Mouse (Mus musculus): Measurements from ENCODE around the gene Exoc1. TPM values are rescaled to one million over a fixed set of nuclear protein-coding genes. Genes with fewer than 3 reads are reported as not detected.

Exoc1 gene
- polyA plus RNA-seq, 1 experiment from 2014 or later, result 53.9 TPM

DNA sequence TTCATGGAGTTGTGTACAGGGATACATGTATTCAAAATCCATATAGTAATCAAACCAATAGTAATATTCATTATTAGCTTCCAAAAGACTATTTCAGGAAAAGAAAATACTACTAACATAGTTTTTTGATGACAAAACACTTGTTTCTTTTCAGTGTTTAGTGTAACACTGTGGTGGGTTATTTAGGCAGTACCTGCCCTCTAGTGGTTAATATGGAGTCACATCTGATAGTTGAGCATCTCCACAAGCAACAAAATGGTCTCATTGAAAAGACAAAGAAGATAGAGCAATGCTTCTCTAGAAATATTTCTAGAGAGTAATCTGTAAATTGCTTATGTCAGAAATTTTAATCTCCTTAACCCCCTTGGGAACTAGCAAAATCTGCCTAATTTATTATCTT lies 11.7 kb downstream of the Exoc1 start:
- H3K9ac ChIP-seq (replicated peaks), result no peak overlapping the region
- no peaks in the 10 kb centered on the region for H3K4me1 ChIP-seq
- H3K9me3 ChIP-seq (replicated peaks), result no peaks in the 10 kb centered on the region
- no peaks in the 10 kb centered on the region for H3K27me3 ChIP-seq (replicated peaks)
- no peak overlapping the region for H3K27ac ChIP-seq (replicated peaks)
- ATAC-seq (ENCODE audit: low FRiP score), result peak; percentile 75; the same call in 1 of the 2 replicates
- H3K36me3 ChIP-seq, result peaks cover 71% of the 10 kb centered on the region
- no peak overlapping the region for H3K4me2 ChIP-seq
- no peak overlapping the region for H3K4me3 ChIP-seq (replicated peaks)

DNA sequence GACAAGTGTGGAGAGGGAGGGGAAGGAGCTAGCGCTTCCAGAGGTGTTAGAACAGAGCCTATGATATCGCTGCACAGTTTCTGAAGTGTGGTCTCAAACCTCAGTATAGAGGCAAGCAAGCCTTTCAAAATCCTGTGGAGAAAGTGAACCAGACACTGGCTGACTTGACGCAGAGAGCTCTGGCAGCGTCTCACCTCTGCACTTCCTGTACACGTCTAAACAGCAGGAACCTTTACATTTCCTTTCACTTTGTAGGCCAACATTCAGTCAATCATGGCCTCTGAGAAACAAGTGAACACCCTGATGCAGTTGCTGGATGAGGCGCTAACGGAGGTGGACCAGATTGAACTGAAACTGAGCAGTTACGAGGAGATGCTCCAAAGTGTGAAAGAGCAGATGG lies 14.1 kb downstream of the Exoc1 start:
- no peaks in the 10 kb centered on the region for H3K9me3 ChIP-seq (replicated peaks)
- no peaks in the 10 kb centered on the region for H3K27me3 ChIP-seq (replicated peaks)
- no peak overlapping the region for H3K4me3 ChIP-seq (replicated peaks)
- H3K27ac ChIP-seq (replicated peaks), result no peak overlapping the region
- ATAC-seq (ENCODE audit: low FRiP score), result no peak
- H3K4me1 ChIP-seq, result no peaks in the 10 kb centered on the region
- H3K36me3 ChIP-seq, result peaks cover 65% of the 10 kb centered on the region
- H3K4me2 ChIP-seq, result no peak overlapping the region
- no peak overlapping the region for H3K9ac ChIP-seq (replicated peaks)
- WGBS, result 94% methylated on average over 8 of the region's 8 CpGs

DNA sequence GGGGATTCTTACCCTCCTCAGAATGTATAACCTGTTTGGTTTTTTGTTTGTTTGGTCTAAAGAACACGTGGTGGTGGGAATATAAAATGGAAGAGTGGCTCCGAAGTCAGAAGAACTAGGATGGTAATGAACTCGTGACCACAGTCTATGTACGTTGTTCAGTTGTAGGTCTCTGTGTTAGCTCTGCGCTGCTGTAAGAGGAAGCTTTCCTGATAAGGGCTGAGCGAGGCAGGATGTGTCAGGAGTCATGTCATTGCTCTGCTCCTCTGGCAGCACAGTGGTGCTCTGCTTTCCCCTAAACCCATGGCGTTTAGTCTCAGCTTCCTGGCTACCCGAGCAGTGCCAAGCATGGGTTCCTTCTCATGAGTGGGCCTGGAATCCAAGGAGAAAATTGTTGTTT lies 21.3 kb downstream of the Exoc1 start:
- 91% methylated on average over 8 of the region's 8 CpGs for WGBS
- Histone ChIP-seq H3K27ac (replicated peaks) (no peak overlapping the region), H3K4me3 (replicated peaks) (no peak overlapping the region), H3K9me3 (replicated peaks) (no peaks in the 10 kb centered on the region), H3K4me1 (no peaks in the 10 kb centered on the region), H3K27me3 (replicated peaks) (no peaks in the 10 kb centered on the region), H3K36me3 (peaks cover 42% of the 10 kb centered on the region), H3K4me2 (no peak overlapping the region), H3K9ac (replicated peaks) (no peak overlapping the region)
- ATAC-seq (ENCODE audit: low FRiP score), result no peak

DNA sequence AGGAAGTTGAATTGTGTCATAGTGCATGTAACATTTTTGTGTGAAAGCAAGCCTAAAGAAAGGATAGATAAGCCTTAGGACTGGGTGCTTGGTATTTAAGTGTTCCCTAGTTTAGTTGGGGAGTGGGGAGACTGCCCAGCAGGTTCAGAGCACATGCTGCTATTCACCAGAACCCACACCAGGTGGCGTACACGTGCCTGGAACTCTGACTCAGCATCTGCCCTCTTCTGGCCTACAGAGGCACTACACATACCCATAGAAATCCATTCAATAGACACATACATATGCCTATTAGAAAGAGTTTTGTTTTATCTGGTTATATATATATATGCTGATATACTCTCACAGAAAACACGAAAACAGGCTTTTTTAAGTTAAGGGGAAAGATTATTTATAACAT lies 36.2 kb downstream of the Exoc1 start:
- Histone ChIP-seq H3K4me1 (no peaks in the 10 kb centered on the region), H3K36me3 (peaks cover 68% of the 10 kb centered on the region)
- WGBS, result 36% methylated on average over 3 of the region's 3 CpGs

DNA sequence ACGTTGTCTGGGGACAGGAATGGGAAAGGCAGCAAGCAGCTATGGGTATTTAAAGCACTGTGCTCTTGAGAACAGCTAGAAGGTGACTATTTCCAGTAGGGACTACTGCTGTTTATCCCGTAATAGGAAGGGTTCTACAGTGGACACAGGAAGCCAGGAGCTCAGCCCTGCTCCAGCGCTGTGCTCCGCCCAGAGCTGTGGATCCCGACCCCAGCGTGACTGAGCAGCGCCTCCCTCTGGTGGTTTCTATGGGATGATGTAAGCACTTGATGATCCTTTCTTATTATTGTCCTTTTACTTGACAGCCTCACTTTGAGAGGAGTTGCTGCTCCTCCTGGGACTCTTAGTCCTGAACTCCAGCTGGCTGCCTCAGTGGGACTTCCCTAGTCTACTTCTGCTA lies 45.1 kb downstream of the Exoc1 start:
- Histone ChIP-seq H3K4me2 (no peak overlapping the region), H3K9ac (replicated peaks) (no peak overlapping the region), H3K36me3 (peaks cover 24% of the 10 kb centered on the region), H3K27me3 (replicated peaks) (no peaks in the 10 kb centered on the region), H3K4me3 (replicated peaks) (no peak overlapping the region), H3K4me1 (no peaks in the 10 kb centered on the region), H3K27ac (replicated peaks) (no peak overlapping the region), H3K9me3 (replicated peaks) (no peaks in the 10 kb centered on the region)
- ATAC-seq (ENCODE audit: low FRiP score), result no peak
- WGBS, result 76% methylated on average over 7 of the region's 7 CpGs

More for the DNA sequence above, 36.2 kb downstream of the Exoc1 start:
- Histone ChIP-seq H3K9ac (replicated peaks) (no peak overlapping the region), H3K27me3 (replicated peaks) (no peaks in the 10 kb centered on the region), H3K27ac (replicated peaks) (no peak overlapping the region), H3K4me2 (no peak overlapping the region), H3K4me3 (replicated peaks) (no peak overlapping the region), H3K9me3 (replicated peaks) (no peaks in the 10 kb centered on the region)
- ATAC-seq (ENCODE audit: low FRiP score), result no peak

- Histone ChIP-seq H3K4me1 (no peaks in the 10 kb centered on the region), H3K9me3 (replicated peaks) (no peaks in the 10 kb centered on the region), H3K27me3 (replicated peaks) (no peaks in the 10 kb centered on the region), H3K4me2 (no peak overlapping the region), H3K4me3 (replicated peaks) (no peak overlapping the region), H3K27ac (replicated peaks) (no peak overlapping the region), H3K36me3 (no peaks in the 10 kb centered on the region), H3K9ac (replicated peaks) (no peak overlapping the region)
- no peak for ATAC-seq (ENCODE audit: low FRiP score)
- 91% methylated on average over 3 of the region's 3 CpGs for WGBS
These were observed 47.9 kb downstream of the Exoc1 start for GRCm38 (mm10) chr5:76577026-76577425.

GRCm38 (mm10) chr5:76585378-76585777 lies 56.3 kb downstream of the Exoc1 start:
- Histone ChIP-seq H3K36me3 (no peaks in the 10 kb centered on the region), H3K4me1 (peaks cover 10% of the 10 kb centered on the region), H3K9me3 (replicated peaks) (no peaks in the 10 kb centered on the region), H3K27ac (replicated peaks) (no peak overlapping the region), H3K4me3 (replicated peaks) (no peak overlapping the region), H3K4me2 (no peak overlapping the region), H3K9ac (replicated peaks) (no peak overlapping the region), H3K27me3 (replicated peaks) (no peaks in the 10 kb centered on the region)
- 90% methylated on average over 2 of the region's 2 CpGs for WGBS
- no peak for ATAC-seq (ENCODE audit: low FRiP score)

- H3K9me3 ChIP-seq (replicated peaks), result no peaks in the 10 kb centered on the region
- ATAC-seq (ENCODE audit: low FRiP score), result peak; percentile 97
- H3K27me3 ChIP-seq (replicated peaks), result no peaks in the 10 kb centered on the region
- H3K36me3 ChIP-seq, result peaks cover 12% of the 10 kb centered on the region
- H3K4me3 ChIP-seq (replicated peaks), result peak within 1 kb of the TSS; percentile 93
- peak within 1 kb of the TSS; percentile 85 for H3K27ac ChIP-seq (replicated peaks)
- H3K9ac ChIP-seq (replicated peaks), result peak within 1 kb of the TSS; percentile 80
- H3K4me1 ChIP-seq, result peaks cover 11% of the 10 kb centered on the region
- H3K4me2 ChIP-seq, result peak within 1 kb of the TSS; percentile 66
- WGBS, result under 1% methylated on average over 80 of the region's 92 CpGs
These were observed 59.6 kb downstream of the Exoc1 start, which contains the start of gene Cep135 for GRCm38 (mm10) chr5:76588551-76589283. Cep135 (plus strand) TSS chr5:76588698.

DNA sequence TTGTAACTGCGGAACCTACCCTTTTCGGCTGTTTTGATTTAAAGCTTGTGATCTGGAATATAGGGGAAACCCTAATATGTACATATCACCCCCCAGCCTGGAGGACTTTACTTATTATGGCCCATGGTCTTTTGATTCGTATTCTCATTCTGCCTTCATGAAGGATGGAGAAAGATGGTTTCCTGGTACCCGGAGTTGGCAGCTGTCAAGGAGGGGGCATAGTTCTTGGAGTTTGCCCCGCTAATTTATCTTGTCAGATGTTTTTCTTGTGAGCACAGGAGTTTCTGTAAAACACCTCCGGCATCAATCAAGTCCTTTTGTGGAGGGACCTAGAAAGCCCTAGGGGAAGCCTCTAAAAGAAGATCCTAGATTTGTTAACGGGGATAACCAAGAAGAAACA lies 60.2 kb downstream of the Exoc1 start:
- ATAC-seq (ENCODE audit: low FRiP score), result no peak
- peak overlapping the region; percentile 66 for H3K4me2 ChIP-seq
- H3K9ac ChIP-seq (replicated peaks), result peak overlapping the region; percentile 80
- peaks cover 16% of the 10 kb centered on the region for H3K36me3 ChIP-seq
- H3K27ac ChIP-seq (replicated peaks), result peak overlapping the region; percentile 85
- peak overlapping the region; percentile 93 for H3K4me3 ChIP-seq (replicated peaks)
- H3K4me1 ChIP-seq, result peaks cover 11% of the 10 kb centered on the region
- WGBS, result 1% methylated on average over 7 of the region's 7 CpGs
- no peaks in the 10 kb centered on the region for H3K9me3 ChIP-seq (replicated peaks)
- no peaks in the 10 kb centered on the region for H3K27me3 ChIP-seq (replicated peaks)

- H3K4me1 ChIP-seq, result peaks cover 11% of the 10 kb centered on the region
- H3K9me3 ChIP-seq (replicated peaks), result no peaks in the 10 kb centered on the region
- ATAC-seq (ENCODE audit: low FRiP score), result no peak
- H3K4me2 ChIP-seq, result peak overlapping the region; percentile 66
- H3K4me3 ChIP-seq (replicated peaks), result no peak overlapping the region
- no peaks in the 10 kb centered on the region for H3K27me3 ChIP-seq (replicated peaks)
- WGBS, result 71% methylated on average over 2 of the region's 2 CpGs
- H3K27ac ChIP-seq (replicated peaks), result no peak overlapping the region
- H3K36me3 ChIP-seq, result peaks cover 23% of the 10 kb centered on the region
- H3K9ac ChIP-seq (replicated peaks), result 0 out of 2 replicates have a peak overlapping the region, but pooled peaks have one; percentile 18
These were observed 60.9 kb downstream of the Exoc1 start for GRCm38 (mm10) chr5:76590009-76590408.

- H3K4me3 ChIP-seq (replicated peaks), result no peak overlapping the region
- H3K9ac ChIP-seq (replicated peaks), result no peak overlapping the region
- WGBS, result 59% methylated on average over 9 of the region's 9 CpGs
- H3K27ac ChIP-seq (replicated peaks), result no peak overlapping the region
- no peaks in the 10 kb centered on the region for H3K9me3 ChIP-seq (replicated peaks)
- H3K27me3 ChIP-seq (replicated peaks), result no peaks in the 10 kb centered on the region
- peaks cover 41% of the 10 kb centered on the region for H3K36me3 ChIP-seq
- H3K4me2 ChIP-seq, result no peak overlapping the region
- H3K4me1 ChIP-seq, result peaks cover 11% of the 10 kb centered on the region
- ATAC-seq (ENCODE audit: low FRiP score), result no peak
These were observed 62.8 kb downstream of the Exoc1 start for GRCm38 (mm10) chr5:76591885-76592284.

DNA sequence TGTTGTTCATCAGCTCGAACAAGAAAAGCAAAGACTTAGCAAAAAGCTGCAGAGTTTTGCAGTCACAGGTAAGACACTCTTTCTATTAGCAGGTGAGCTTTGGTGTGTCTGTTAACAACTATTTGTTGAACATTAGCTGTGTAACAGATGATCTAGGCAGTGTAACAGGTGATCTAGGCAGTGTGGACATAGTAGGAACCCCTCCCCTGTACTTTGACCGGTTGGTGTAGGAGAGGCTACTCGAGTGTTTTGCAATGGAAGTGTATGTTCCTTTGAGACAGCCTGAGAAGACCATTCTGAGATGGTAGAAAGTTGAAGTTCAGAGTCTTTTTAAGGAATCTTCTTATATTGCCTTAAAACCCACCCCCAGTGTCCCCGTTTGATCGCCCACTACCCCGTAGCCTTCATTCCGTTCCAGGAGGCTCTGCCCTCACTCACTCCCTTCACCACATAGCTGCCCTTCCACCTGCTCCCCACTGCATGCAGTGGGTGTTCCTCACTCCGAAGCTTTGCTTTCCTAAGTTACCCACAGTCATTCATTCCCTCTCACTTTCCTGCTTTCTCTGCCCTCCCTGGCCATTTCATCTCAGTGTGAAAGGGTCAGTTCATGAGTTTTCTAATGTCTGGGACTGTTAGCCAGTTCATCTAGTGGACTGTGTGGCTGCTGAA lies 80.7 kb downstream of the Exoc1 start:
- Histone ChIP-seq H3K9me3 (replicated peaks) (no peaks in the 10 kb centered on the region), H3K9ac (replicated peaks) (no peak overlapping the region), H3K27me3 (replicated peaks) (no peaks in the 10 kb centered on the region), H3K4me3 (replicated peaks) (no peak overlapping the region), H3K4me2 (no peak overlapping the region), H3K36me3 (peaks cover 53% of the 10 kb centered on the region), H3K4me1 (no peaks in the 10 kb centered on the region), H3K27ac (replicated peaks) (no peak overlapping the region)
- ATAC-seq (ENCODE audit: low FRiP score), result no peak
- WGBS, result 93% methylated on average over 8 of the region's 8 CpGs
